Mouse (Mus musculus): Measurements from ENCODE around the gene Plod3.

Plod3 gene

GRCm38 (mm10) chr5:137025132-137025531 lies 38.3 kb downstream of the Plod3 start:
- peak; percentile 42 for DNase-seq (ENCODE audit: low spot score)

DNA sequence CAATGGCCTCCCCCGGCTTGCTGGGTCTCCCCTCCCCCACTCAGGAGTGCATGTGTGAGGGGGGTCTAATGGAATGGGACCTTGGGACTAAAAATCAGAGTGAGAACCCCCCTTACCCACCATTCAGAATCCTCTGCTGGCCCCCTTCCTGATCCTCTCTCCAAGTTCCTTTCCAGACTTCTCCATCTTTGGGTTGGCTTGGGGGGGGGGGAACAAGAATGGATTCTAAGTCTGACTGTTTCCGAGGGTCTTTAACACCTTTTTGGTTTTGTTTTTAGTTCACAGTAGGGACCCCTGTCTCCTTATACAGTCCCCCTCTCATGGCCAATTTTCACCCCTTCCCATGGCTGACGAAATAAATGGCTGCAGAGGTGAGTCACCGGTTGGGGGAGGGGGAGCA lies 39.3 kb downstream of the Plod3 start, which contains the start of gene Vgf:
TSS of gene Vgf (plus strand) at position 301 of the 400 bp plus-strand sequence.
- no peak for DNase-seq (ENCODE audit: low spot score)

- no peak for DNase-seq (ENCODE audit: low spot score)
Measured at GRCm38 (mm10) chr5:137028561-137029272, 41.9 kb downstream of the Plod3 start.

DNA sequence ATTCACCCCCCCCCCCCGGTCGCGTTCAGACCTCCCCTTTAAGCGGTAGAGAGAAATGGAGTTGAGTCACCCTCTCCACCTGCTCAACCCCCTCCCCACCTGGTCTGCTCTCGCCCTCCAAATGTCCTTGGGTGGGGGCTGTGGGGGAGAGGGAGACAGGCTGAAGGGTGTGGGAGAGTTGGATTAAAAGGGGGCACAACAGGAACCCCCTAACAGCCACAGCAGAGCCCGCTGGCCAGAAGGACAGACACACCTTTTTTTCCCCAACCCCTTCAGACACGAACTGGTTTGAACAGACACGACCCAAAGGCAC lies 42.4 kb downstream of the Plod3 start:
- DNase-seq (ENCODE audit: low spot score), result no peak

DNA sequence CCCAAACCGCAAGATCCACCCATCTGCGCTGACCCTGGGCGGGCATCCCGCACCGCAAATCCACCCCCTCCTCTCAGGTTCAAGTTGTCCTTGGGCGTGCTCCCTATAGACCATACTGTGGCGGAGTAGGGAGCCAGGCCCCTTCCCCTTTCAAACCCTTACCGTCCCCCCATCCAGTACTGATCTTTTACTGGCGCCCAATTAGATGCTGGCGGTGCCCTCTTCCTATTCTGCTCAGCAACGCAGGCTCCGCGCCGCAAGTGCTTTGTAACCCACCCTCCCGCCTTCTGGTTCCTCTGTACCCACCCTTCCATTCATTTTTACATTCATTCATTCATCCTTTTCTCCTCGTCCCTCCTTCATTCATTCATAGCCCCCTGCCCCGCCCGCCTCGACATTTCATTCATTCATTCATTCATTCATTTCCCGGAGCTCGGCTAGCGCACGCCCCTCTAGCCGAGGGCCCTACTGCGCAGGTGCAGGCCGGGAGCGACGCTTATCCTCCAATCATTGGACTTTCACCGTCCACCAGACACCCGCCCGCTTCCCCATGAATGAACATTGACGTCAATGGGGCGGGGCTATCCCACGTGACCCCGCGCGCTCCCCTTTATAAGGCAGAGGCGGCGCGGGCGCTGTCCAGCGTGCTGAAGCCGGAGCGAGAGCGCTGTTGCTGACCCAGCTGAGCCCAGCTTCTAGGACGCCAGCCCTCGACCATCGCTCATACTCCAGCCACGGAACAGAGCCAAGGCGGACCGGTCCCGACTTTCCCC lies 43.0 kb downstream of the Plod3 start:
- DNase-seq (ENCODE audit: low spot score), result peak; percentile 93

DNA sequence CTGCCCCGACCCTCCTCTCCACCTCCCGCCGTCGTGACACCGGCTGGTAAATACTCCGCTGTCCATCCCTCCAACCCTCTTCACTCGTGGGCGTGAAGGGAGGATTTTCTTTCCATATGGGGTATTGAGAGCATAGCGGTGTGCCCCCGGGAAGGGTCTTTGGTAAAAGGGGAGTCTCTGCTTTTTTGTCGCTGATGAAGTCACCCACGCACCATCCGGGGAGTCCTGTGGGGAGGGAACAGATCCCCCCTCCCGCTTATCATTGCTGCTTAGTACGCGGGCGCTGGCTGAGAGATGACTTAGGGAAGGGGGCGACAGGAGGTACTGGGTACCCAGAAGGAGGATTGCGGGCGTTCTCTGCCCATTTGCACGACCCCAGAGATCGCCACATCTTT lies 43.6 kb downstream of the Plod3 start:
- no peak for DNase-seq (ENCODE audit: low spot score)

GRCm38 (mm10) chr5:137031076-137032032 lies 44.5 kb downstream of the Plod3 start:
- DNase-seq (ENCODE audit: low spot score), result no peak

GRCm38 (mm10) chr5:137032033-137032421 lies 45.2 kb downstream of the Plod3 start:
- DNase-seq (ENCODE audit: low spot score), result no peak

DNA sequence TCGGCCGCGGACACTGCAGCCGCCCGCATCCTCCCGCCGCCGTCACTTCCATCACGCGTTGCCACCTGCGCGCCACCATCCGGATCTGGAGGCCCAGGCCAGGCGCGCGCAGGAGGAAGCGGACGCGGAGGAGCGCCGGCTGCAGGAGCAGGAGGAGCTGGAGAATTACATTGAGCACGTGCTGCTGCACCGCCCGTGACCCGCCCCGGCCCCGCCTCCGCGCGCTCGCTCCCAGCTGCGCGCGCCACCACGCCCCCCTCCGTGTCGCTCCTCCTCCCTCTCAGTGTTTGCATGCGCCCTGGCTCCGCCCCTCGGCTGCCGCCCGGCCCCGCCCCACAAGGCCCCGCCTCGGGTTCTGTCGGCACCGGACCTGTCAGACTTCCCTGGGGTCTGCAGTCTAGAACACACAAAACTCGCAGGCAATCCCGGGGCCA lies 45.8 kb downstream of the Plod3 start:
- DNase-seq (ENCODE audit: low spot score), result peak; percentile 95

GRCm38 (mm10) chr5:137036211-137036610 lies 49.4 kb downstream of the Plod3 start:
- no peak for DNase-seq (ENCODE audit: low spot score)

- DNase-seq (ENCODE audit: low spot score), result no peak
Measured at GRCm38 (mm10) chr5:137039453-137039852, 52.6 kb downstream of the Plod3 start.

- DNase-seq (ENCODE audit: low spot score), result no peak
Measured at GRCm38 (mm10) chr5:137041442-137041841, 54.6 kb downstream of the Plod3 start.

DNA sequence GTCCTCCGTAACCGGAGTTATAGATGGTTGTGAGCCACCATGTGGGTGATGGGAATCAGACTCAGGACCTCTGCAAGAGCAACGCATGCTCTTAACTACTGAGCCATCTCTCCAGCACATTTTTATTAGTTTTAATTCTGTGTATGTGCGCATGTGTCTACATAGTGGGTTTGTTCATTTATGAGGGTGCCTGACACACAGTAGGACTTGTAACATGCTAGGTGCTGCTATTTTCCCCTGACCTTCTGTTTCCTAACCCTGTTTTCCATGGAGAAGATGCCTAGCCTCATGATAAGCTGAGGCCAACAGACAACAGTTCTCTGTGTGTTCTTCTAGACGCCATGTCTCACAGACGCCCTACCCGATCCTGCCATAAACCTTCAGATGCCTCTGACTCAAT lies 57.2 kb downstream of the Plod3 start:
- DNase-seq (ENCODE audit: low spot score), result no peak

DNA sequence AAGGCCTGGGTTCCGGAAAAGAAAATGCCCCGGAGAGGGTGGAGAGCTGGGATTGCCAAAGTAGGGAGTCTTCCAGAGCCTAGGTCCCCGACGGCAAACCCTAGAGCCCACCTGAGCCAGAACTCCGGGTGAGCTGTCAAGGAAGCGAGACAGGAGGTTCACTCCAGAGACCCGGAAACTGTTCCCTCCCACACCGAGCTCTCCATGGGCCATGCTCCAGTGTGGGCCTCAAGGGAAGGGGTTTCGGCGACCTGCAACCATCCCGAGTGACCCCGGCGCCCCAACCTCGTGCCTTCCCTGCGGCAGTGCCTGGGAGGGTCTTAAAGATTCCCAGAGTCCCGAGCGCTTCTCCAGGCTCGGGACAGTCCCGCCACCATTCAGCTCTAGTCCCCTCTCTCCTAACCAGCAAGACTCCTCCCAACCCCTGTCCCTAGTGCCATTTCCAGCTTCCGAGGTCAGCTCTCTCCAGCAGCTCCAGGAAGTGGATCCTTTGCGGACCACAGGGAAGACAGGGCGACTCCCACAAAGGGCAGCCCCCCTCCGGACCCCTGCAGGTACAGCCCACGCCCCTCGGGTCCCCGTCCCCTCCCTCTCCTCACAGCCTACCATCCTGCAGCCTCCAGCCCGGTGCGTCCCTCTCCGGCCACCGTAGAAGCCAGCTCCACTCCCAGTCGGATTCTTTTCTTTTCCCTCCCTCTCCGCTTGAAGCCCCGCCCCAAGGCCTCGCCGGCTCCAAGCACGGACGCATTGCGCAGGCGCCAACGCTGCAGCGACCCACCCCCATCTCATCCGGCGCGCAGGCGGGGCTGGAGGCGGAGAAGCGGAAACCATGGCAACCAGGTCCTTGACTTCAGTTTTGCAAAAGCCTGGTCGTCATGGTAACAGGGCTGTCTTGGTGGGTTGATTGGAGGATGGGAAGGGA lies 58.8 kb downstream of the Plod3 start, which contains the start of gene Ap1s1:
TSS of gene Ap1s1 (minus strand) at position 734 of the 922 bp plus-strand sequence.
- DNase-seq (ENCODE audit: low spot score), result peak; percentile 100
